Mouse (Mus musculus) frontal cortex, adult 2 months (tissue): ENCODE data around the gene Capn8. TPM values are rescaled to one million over a fixed set of nuclear protein-coding genes. Genes with fewer than 3 reads are reported as not detected.

Source experiments
- DNase-seq, 2 experiments: peaks; one replicate each; pipeline ENCODE4 v3.0.0; 2022; ENCODE audit warnings: low spot score in 1 of 2; ENCODE audit errors: extremely low spot score in 1 of 2
- polyA plus RNA-seq: library from polyadenylated mRNA; depleted of rRNA; stranded (reverse); fragments of >200 nt; gene quantifications from 2 replicates; pipeline ENCODE4 v1.2.3, GENCODE M21; 2012; rRNA removed

Gene Capn8
- polyA plus RNA-seq, 1 experiment: 0.06 TPM

- no peak for DNase-seq
These were observed 104.9 kb downstream of the Capn8 start for GRCm38 (mm10) chr1:182669741-182670140.

DNA sequence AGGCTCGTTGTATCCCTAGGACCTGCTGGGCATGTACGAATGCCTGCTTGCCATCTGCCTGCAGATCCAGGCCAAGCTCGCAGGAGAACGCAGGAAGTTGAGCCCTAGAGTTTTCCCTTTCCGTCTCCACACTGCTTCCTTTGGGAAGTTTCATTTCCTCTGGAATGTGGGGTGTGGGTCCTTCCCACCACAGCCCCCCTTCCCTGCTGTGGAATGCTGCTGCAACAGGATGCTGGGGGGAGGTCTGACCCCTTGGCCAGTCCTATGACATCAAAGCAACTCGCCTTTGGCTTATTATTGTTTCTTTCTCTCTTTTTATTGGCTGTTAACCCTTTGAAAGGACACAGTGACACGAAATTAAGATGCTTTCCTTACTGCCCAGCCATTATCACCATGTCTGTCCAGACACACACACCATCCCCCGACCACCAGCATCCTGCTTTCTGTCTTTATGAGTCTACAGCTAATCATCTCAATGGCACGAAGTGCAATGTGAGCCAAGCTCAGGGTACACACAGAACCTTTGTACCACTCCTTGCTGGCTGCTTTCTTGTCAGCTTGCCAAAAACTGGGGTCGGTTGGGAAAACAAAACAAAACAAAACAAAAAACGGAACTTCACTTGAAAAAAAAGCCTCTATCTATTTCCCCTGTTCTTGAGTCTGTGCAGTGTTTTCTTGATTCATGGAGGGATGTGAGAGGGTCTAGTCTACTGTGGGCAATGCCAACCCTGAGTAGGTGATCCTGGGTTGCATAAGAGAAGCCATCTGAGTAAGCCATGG is 105.9 kb downstream of the Capn8 start:
- no peak for DNase-seq

- DNase-seq: no peak
These were observed 106.5 kb downstream of the Capn8 start for GRCm38 (mm10) chr1:182671343-182671624.

- no peak for DNase-seq
These were observed 110.5 kb downstream of the Capn8 start for GRCm38 (mm10) chr1:182675346-182675745.

- no peak for DNase-seq
These were observed 113.3 kb downstream of the Capn8 start for GRCm38 (mm10) chr1:182678151-182678550.

- DNase-seq: no peak
These were observed 114.4 kb downstream of the Capn8 start for GRCm38 (mm10) chr1:182679169-182679568.

DNA sequence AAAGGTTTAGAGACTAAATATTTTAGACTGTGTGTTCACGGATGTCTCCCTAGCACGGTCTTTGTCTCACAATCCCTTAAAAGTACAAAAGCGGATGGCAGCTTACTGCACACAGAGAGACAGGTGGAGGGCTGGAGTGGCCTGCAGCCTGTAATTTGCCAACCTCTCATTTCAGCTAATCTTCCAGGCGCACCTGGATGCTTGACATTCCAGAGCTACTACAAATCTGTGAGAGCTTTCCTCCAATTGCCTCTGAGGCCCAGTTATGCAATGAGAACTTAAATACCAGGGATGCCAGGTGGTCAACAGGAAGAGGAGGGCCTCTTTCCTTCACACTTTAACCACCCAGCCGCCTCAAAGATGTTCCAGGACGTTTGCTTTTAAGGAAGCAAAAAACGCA is 114.8 kb downstream of the Capn8 start:
- DNase-seq: no peak

Other genes with a start within 250 kb of the Capn8 start
- gene Fbxo28, start 223.4 kb upstream of the Capn8 start, polyA plus RNA-seq: 26.0 and 27.2 TPM in 2 replicates
- 21.1 and 22.2 TPM in 2 replicates for gene Trp53bp2, start 155.8 kb upstream of the Capn8 start, polyA plus RNA-seq
- gene Capn2, start 47.4 kb upstream of the Capn8 start, polyA plus RNA-seq: 73.0 and 73.1 TPM in 2 replicates
- gene Ccdc185, start 184.2 kb downstream of the Capn8 start, polyA plus RNA-seq: 0.06 TPM in 1 of 2 replicates, not detected in the other
- gene Susd4, start 198.9 kb downstream of the Capn8 start, polyA plus RNA-seq: 138 and 144 TPM in 2 replicates